Mouse (Mus musculus): ENCODE results near the gene Kcnj8. TPM values are rescaled to one million over a fixed set of nuclear protein-coding genes. Genes with fewer than 3 reads are reported as not detected.

Kcnj8 gene
- total RNA-seq, 2 experiments from 2014 or later = 4.3 to 7.4 TPM

Other genes starting within 250 kb of the Kcnj8 start
- not detected for gene Slco1a5, start 248.6 kb downstream of the Kcnj8 start, total RNA-seq (2021)
- 1 to 10 TPM; 8.9 to 9.5 TPM for gene Pyroxd1, start 226.0 kb downstream of the Kcnj8 start, total RNA-seq (2021)
- 1 to 10 TPM; 4.9 to 5.2 TPM for gene Recql, start 184.5 kb downstream of the Kcnj8 start, total RNA-seq (2021)
- gene Golt1b, start 184.4 kb downstream of the Kcnj8 start, total RNA-seq (2021) = 10 to 100 TPM; 14.6 to 15.3 TPM
- not detected for gene Spx, start 158.2 kb downstream of the Kcnj8 start, total RNA-seq (2021)
- under 1 TPM in 1 of 2 experiments, not detected in 1; 0.21 TPM for gene Gys2, start 98.5 kb downstream of the Kcnj8 start, total RNA-seq (2021)
- gene Ldhb, start 63.7 kb downstream of the Kcnj8 start, total RNA-seq (2021) = 100 to 1,000 TPM; 379 to 613 TPM
- 100 to 1,000 TPM; 120 to 132 TPM for gene Abcc9, start 130.7 kb upstream of the Kcnj8 start, total RNA-seq (2021)
- gene Cmas, start 185.1 kb upstream of the Kcnj8 start, total RNA-seq (2021) = 10 to 100 TPM; 27.0 to 30.1 TPM
- not detected for gene Sult6b2, start 232.9 kb upstream of the Kcnj8 start, total RNA-seq (2021)